Mouse (Mus musculus) midbrain, postnatal 0 days (tissue): Measurements from ENCODE around the gene Sh3rf1. TPM values are rescaled to one million over a fixed set of nuclear protein-coding genes. Genes with fewer than 3 reads are reported as not detected.

Source experiments
- ATAC-seq: fragments of 200-750 bp; cut with Nextera tagmentation; 2 replicates; pipeline ENCODE4 v1.8.0; 2017; ENCODE audit warnings: moderate number of reproducible peaks, mild to moderate bottlenecking, moderate TSS enrichment, moderate library complexity; ENCODE audit not compliant: low FRiP score
- DNase-seq: peaks from one replicate; pipeline ENCODE4 v3.0.0-alpha.2; 2015; ENCODE audit warnings: low spot score
- H3K27ac ChIP-seq: fragments of 300-500 bp; sonication (generic); 2 replicates; pipeline ENCODE4 v1.5.1; 2014; ENCODE audit warnings: low read depth, mild to moderate bottlenecking, low read length, mixed read lengths
- H3K27me3 ChIP-seq: fragments of 300-500 bp; sonication (generic); 2 replicates; pipeline ENCODE4 v1.6.1; 2014; ENCODE audit warnings: low read length, control low read depth, mixed read lengths; ENCODE audit not compliant: insufficient read depth
- H3K36me3 ChIP-seq: fragments of 300-500 bp; sonication (generic); 2 replicates; pipeline ENCODE4 v1.6.1; 2014; ENCODE audit warnings: low read length, control low read depth, mixed read lengths; ENCODE audit not compliant: insufficient read depth
- H3K4me1 ChIP-seq: fragments of 300-500 bp; sonication (generic); 2 replicates; pipeline ENCODE4 v1.6.1; 2014; ENCODE audit warnings: mild to moderate bottlenecking, control low read depth, antibody characterized with exemption, low read length, mixed read lengths; ENCODE audit not compliant: insufficient read depth
- H3K4me2 ChIP-seq: fragments of 300-500 bp; sonication (generic); 2 replicates; pipeline ENCODE4 v1.6.1; 2014; ENCODE audit warnings: low read depth, mild to moderate bottlenecking, low read length, mixed read lengths; ENCODE audit not compliant: poor library complexity, severe bottlenecking
- H3K4me3 ChIP-seq: fragments of 300-500 bp; sonication (generic); 2 replicates; pipeline ENCODE4 v1.5.1; 2014; ENCODE audit warnings: low read depth, mild to moderate bottlenecking, low read length, moderate library complexity
- H3K9ac ChIP-seq: fragments of 300-500 bp; sonication (generic); replicated peaks from 2 replicates; pipeline ENCODE4 v1.6.1; 2014; ENCODE audit warnings: mild to moderate bottlenecking, low read length, moderate library complexity, mixed read lengths; ENCODE audit not compliant: poor library complexity, severe bottlenecking
- H3K9me3 ChIP-seq: fragments of 300-500 bp; sonication (generic); 2 replicates; pipeline ENCODE4 v1.6.1; 2016; ENCODE audit warnings: low read length, control low read depth
- CTCF ChIP-seq: IDR thresholded peaks from 2 replicates; pipeline ENCODE4 v1.5.1; 2016; ENCODE audit warnings: antibody characterized with exemption, mild to moderate bottlenecking
- WGBS: fragments of 180-500 bp; shearing (Covaris S2); extraction: QIAGEN DNeasy Blood & Tissue Kit; methylation state at CpG from one replicate; pipeline ENCODE4 v1.1.7; 2014; 5-methylcytosine and 5-hydroxymethylcytosine counted together
- polyA plus RNA-seq: library from polyadenylated mRNA; unstranded; fragments of >200 nt; fragmentation: Nextera tagmentation; extraction: Ambion mirVana; gene quantifications from 2 replicates; pipeline ENCODE4 v1.2.1, GENCODE M21; 2015
- total RNA-seq: library from RNA; depleted of rRNA; stranded (reverse); fragments of >200 nt; gene quantifications from 2 replicates; pipeline ENCODE4 v1.2.3, GENCODE M21; 2014

The Sh3rf1 gene
- total and polyA plus RNA-seq, 2 experiments from 2014 or later = 23.9 to 37.5 TPM

GRCm38 (mm10) chr8:61339629-61340028 lies 116.0 kb downstream of the Sh3rf1 start:
- H3K9ac ChIP-seq = no peak overlapping the region
- 88% methylated on average over 6 of the region's 6 CpGs for WGBS
- no peaks in the 10 kb centered on the region for H3K36me3 ChIP-seq
- H3K4me2 ChIP-seq = no peak overlapping the region
- no peaks in the 10 kb centered on the region for H3K9me3 ChIP-seq
- H3K4me1 ChIP-seq = no peaks in the 10 kb centered on the region
- TF ChIP-seq CTCF = no peak
- H3K4me3 ChIP-seq = no peak overlapping the region
- ATAC-seq (no peak), DNase-seq (no peak)
- H3K27me3 ChIP-seq = no peaks in the 10 kb centered on the region
- H3K27ac ChIP-seq = no peak overlapping the region

- no peak overlapping the region for H3K4me3 ChIP-seq
- WGBS = 87% methylated on average over 17 of the region's 17 CpGs
- H3K4me2 ChIP-seq = no peak overlapping the region
- no peak for TF ChIP-seq CTCF
- H3K9ac ChIP-seq = no peak overlapping the region
- DNase-seq (no peak), ATAC-seq (no peak)
- H3K9me3 ChIP-seq = no peaks in the 10 kb centered on the region
- H3K27me3 ChIP-seq = no peaks in the 10 kb centered on the region
- no peaks in the 10 kb centered on the region for H3K4me1 ChIP-seq
- H3K36me3 ChIP-seq = no peaks in the 10 kb centered on the region
- H3K27ac ChIP-seq = no peak overlapping the region
Measured at GRCm38 (mm10) chr8:61340283-61340984, 116.8 kb downstream of the Sh3rf1 start.

GRCm38 (mm10) chr8:61341587-61342441 lies 118.1 kb downstream of the Sh3rf1 start:
- no peak for ATAC-seq

GRCm38 (mm10) chr8:61342473-61343026 lies 118.9 kb downstream of the Sh3rf1 start:
- no peak for ATAC-seq

More at GRCm38 (mm10) chr8:61341587-61342441, 118.1 kb downstream of the Sh3rf1 start:
- no peak overlapping the region for H3K9ac ChIP-seq
- H3K27ac ChIP-seq = no peak overlapping the region
- TF ChIP-seq CTCF = no peak
- no peaks in the 10 kb centered on the region for H3K36me3 ChIP-seq
- WGBS = 72% methylated on average over 12 of the region's 12 CpGs
- H3K9me3 ChIP-seq = no peaks in the 10 kb centered on the region
- DNase-seq = no peak
- H3K4me1 ChIP-seq = no peaks in the 10 kb centered on the region
- no peak overlapping the region for H3K4me3 ChIP-seq
- no peak overlapping the region for H3K4me2 ChIP-seq
- no peaks in the 10 kb centered on the region for H3K27me3 ChIP-seq

GRCm38 (mm10) chr8:61344435-61344834 lies 120.8 kb downstream of the Sh3rf1 start:
- Histone ChIP-seq H3K4me2 (no peak overlapping the region), H3K36me3 (no peaks in the 10 kb centered on the region)
- 93% methylated on average over 2 of the region's 2 CpGs for WGBS

More at GRCm38 (mm10) chr8:61342473-61343026, 118.9 kb downstream of the Sh3rf1 start:
- Histone ChIP-seq H3K36me3 (no peaks in the 10 kb centered on the region), H3K27ac (no peak overlapping the region), H3K4me1 (no peaks in the 10 kb centered on the region), H3K4me2 (no peak overlapping the region), H3K27me3 (no peaks in the 10 kb centered on the region), H3K4me3 (no peak overlapping the region), H3K9me3 (no peaks in the 10 kb centered on the region), H3K9ac (no peak overlapping the region)
- WGBS = 84% methylated on average over 7 of the region's 7 CpGs
- no peak for TF ChIP-seq CTCF
- no peak for DNase-seq

More at GRCm38 (mm10) chr8:61344435-61344834, 120.8 kb downstream of the Sh3rf1 start:
- no peaks in the 10 kb centered on the region for H3K27me3 ChIP-seq
- TF ChIP-seq CTCF = no peak
- no peaks in the 10 kb centered on the region for H3K9me3 ChIP-seq
- H3K27ac ChIP-seq = no peak overlapping the region
- no peaks in the 10 kb centered on the region for H3K4me1 ChIP-seq
- no peak for ATAC-seq
- no peak for DNase-seq
- H3K9ac ChIP-seq = no peak overlapping the region
- H3K4me3 ChIP-seq = no peak overlapping the region
